10 mouse cellular contexts compared by ENCODE assay signal in genomic region chr13:8538896-8539295, GRCm38 (mm10).
"Had no signal": no experiment of that assay in that cellular context is flagged by ENCODE, and none has a peak within 500 bp of the region (broad histone marks: within the 10 kb centered on the region; RNA-seq: fewer than 3 reads in every experiment).

No protein-coding gene starts in this region.

- DNase-seq: kidney, adult 11 months; kidney, adult 9 months; kidney, postnatal 4 days; layer of hippocampus, adult 9-11 months; lung, adult 18-20 months; midbrain, embryonic 14.5 days; right cerebral cortex, adult 18-20 months; right cerebral cortex, postnatal 25 days; thymus, adult 18-20 months; thymus, postnatal 14 days had no signal
